Mouse (Mus musculus): ENCODE measurements at regions not wholly inside any gene's neighbourhood (a gene's known extent, or its start where the extent isn't known, plus 50 kb on each side); places are given as distances from the start of the nearest gene placed in this dataset.
A peak's percentile ranks its signal among the peaks of the same experiment; 100 is the strongest.

DNA sequence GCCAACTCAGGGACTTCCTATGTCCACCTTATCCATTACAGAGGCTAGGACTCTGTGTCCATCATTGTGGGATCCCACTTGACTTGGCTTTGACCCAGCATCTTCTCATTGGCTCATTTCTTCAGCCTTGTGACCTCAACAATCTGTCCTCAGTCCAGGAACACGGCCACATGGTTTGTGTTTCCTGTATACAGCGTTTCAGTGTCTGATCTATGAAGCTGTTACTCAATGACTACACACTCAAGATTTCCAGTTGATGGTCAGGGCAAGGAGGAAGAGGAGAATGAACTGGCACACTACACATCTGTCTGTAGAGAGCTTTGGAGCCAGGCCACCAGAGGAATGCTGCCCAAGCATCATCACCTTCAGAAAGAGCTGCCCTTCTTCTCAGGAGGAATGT lies 146.6 kb upstream of the Pgrmc2 start:
- no peak for DNase-seq (ENCODE audit: low spot score)

- DNase-seq (ENCODE audit: low spot score): peak; percentile 51
These were observed 145.7 kb upstream of the Pgrmc2 start for GRCm38 (mm10) chr3:41228536-41228935.

GRCm38 (mm10) chr3:41220746-41221145 lies 137.9 kb upstream of the Pgrmc2 start:
- DNase-seq (ENCODE audit: low spot score): no peak

DNA sequence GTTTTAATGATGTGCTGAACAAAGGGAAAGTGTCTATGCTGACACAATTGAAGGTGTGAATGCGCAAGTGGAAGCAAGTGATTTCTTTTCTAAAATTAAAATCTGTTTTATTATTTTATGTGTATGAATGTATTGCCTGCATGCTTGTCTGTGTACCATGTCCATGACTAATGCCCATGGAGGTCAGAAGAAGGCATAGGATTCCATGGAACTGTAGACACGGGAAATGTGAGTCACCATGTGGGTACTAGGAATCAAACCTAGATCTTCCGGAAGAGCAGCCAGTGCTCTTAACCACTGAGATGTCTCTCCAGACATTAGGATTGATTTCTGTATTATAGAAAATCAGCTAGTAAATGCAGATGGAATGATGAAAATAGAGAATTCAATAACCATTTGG lies 134.9 kb upstream of the Pgrmc2 start:
- DNase-seq (ENCODE audit: low spot score): no peak

DNA sequence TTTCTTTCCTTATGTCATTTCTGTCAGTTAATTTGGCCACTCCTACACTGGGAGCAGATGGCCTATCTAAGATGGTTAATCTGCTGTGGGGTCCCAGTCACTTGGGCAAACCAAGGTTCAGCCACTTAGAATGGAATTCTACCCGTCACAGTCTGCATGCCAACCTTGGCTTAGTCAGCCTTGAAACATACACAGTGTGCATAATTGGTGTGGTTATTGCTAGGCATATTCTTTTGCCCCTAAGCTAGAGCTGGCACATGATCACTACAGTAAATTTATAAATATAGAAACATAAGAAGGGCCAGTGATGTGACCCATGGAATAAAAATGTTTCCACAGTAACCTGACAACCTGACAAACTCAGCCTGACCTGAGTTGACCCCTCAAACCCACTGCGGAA lies 130.7 kb upstream of the Pgrmc2 start:
- DNase-seq (ENCODE audit: low spot score): no peak

DNA sequence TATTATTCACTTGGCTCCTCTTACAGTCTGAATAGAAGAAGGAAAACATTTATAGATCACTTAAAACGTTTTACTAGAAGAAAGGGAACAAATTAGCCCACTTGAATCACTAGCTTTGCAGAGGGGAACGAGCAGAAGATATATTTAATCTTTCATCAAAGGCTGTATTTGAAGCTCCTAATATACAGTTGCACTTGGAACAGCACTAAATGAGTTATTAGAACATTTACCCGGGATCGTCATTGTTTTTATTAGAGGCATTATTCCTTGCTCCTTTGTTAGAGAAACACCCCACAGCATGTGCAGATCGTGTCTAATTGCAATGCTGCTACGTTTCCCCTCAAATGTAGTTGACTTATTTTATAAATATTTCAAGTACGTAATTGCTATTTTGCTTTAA lies 127.5 kb upstream of the Pgrmc2 start:
- DNase-seq (ENCODE audit: low spot score): no peak

DNA sequence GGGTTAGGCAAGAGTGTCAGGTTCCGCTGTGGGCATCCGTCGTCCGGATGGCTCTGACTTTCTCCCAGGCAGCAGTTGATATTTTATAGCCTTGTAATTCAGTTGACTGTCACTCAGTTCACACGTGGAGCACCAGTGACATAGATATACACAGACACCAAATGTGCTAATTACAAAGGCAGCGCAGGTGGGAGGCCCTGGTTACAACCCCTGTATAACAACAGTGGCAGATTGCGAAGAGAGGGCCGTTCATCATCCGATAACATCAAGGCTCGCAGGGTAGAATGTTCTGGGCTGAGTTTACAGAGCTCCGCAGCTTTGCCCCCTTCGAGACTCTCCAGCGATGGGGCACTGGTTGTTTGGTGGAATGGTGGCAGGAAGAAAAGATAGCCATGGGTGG lies 120.0 kb upstream of the Pgrmc2 start:
- no peak for DNase-seq (ENCODE audit: low spot score)

GRCm38 (mm10) chr3:41201782-41202181 lies 118.9 kb upstream of the Pgrmc2 start:
- no peak for DNase-seq (ENCODE audit: low spot score)

- DNase-seq (ENCODE audit: low spot score): no peak
These were observed 117.2 kb upstream of the Pgrmc2 start for GRCm38 (mm10) chr3:41200026-41200425.

GRCm38 (mm10) chr3:41198216-41198976 lies 115.5 kb upstream of the Pgrmc2 start:
- peak; percentile 28 for DNase-seq (ENCODE audit: low spot score)

- DNase-seq (ENCODE audit: low spot score): peak; percentile 61
These were observed 112.5 kb upstream of the Pgrmc2 start for GRCm38 (mm10) chr3:41195113-41195975.

- peak; percentile 32 for DNase-seq (ENCODE audit: low spot score)
These were observed 111.7 kb upstream of the Pgrmc2 start for GRCm38 (mm10) chr3:41194311-41195112.

- no peak for DNase-seq (ENCODE audit: low spot score)
These were observed 102.7 kb upstream of the Pgrmc2 start for GRCm38 (mm10) chr3:41185305-41186097.

- no peak for DNase-seq (ENCODE audit: low spot score)
These were observed 101.5 kb upstream of the Pgrmc2 start for GRCm38 (mm10) chr3:41184375-41184774.

DNA sequence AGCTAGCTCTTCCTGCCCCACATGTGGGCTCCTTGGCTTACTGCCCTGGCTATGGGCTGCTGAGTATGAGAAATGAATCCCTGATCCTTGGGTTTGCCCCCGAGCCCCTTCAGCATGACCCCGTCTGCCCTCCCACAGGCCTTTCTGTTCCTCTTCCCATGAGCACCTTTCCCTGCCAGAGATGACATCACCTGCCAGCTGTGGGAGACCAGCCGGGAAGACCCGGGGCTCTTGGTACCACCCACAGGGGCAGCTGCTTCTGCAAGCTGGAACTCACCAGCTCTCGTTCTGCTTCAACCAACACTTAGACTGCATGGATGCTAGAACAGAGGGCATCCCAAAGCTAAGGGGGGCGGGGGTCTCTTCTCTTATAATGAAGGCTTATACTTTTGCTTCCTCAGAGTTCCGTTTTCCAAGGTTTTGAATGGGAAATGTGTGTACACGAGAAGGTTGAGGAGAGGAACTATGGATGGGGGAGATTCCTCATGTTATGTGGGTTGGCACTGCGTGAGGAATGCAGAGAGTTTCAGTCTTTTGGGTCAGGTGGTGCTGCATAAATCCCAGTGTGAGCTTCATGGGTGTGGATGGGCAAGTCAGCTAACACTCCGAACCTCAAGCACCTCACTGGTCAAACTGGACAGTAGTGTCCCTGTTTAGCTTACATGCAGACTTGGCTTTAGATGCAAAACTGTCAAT lies 100.2 kb upstream of the Pgrmc2 start:
- no peak for DNase-seq (ENCODE audit: low spot score)

DNA sequence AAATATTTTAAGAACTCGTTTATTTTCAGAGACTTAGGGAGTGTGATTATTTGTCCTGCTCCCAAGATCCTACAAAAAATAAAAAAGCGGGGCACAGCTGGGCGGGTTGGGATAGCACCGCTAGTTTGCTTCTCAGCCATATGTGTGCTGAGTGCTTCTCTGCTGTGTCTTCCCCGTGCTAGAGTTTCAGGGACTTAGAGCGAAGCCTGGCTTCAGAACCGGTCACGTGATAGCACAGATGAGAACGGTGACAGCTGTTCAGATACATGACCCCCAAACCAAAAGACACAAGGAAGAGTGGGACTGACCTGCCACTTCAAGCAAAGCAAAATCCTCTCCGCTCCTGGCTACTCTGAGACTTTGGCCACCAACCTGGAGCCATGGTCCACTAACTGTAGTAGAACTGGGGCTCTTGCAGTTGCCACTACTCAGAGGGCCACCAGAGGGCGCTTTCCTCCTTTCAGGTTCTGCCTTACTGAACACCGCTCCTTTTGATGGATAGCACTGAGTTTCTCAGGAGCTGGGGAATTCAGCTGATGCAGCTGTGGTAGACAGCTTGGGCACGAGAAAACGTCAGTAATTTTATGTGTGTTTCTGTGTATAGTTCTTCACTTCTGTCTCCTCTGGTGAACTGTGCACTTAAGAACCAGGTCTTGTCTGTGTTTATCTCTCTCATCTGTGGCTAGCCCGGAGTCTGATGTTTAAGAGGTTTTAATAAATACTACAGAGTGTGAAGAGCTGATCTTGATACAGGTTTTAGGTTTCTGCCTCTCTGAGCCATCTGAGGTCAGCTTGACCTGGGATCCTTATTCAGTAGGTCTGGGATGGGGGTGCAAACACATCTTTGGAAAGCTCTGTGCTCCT lies 99.4 kb upstream of the Pgrmc2 start:
- DNase-seq (ENCODE audit: low spot score): peak; percentile 84

DNA sequence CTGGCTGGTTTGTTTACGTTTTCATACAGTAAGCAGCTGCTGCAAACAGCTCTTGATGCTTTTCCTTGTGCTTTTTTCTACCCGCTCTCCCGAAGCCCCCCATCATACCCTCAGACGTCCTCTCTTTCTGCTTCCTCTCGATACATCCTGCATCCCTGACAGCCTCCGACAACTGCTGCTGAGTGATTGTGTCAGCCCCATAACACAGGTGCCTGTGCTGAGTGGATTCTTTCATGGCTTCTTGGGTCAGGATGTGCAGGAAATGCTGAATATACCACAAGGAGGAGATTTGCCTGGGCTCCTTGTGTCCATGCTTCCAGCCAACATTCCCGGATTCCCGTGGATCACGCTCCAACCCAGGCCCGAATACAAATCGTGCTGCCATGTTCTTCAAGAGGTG lies 98.6 kb upstream of the Pgrmc2 start:
- DNase-seq (ENCODE audit: low spot score): no peak

GRCm38 (mm10) chr3:41180911-41181310 lies 98.1 kb upstream of the Pgrmc2 start:
- no peak for DNase-seq (ENCODE audit: low spot score)

DNA sequence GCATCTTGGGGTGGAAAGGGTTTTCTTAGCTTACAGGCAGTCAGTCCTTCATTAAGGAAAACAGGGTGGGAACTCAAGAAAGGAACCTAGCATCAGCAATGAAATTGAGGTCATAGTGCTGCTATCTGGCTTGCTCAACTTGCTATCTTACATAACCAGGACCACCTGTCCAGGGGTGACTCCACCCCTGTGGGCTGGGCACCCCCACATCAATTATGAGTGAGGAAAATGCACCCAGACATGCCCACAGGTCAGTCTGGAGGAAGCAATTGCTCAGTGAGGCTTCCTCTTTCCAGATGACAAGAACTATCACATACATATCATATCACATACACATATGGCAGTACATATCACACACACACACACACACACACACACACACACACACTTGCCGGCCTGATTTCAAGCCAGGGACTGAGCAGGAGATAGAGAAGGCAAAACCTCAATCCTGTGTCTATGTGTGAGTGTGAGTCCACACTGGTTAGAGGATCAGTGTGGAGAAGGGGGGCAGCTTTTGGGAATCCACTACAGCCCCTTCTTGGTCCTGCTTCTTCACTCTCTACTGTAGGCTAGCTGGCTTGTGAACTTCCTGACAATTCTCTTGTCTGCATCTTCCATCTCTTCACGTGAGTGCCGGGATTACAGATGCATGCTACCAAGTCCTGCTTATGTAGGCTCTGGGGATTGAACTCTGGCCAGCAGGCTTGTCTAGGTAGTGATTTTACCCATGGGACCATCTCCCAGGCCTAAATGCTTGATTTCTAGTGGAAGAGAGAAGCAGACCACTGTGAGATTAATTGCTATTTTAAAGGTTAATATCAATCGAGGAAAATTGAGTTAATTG lies 96.4 kb upstream of the Pgrmc2 start:
- DNase-seq (ENCODE audit: low spot score): no peak

All from layer of hippocampus, adult 11-12 months (tissue).